Mouse (Mus musculus) intestine, postnatal 0 days (tissue): ENCODE measurements around the gene Tnnt3. TPM values are rescaled to one million over a fixed set of nuclear protein-coding genes. Genes with fewer than 3 reads are reported as not detected.

ENCODE experiments used
- ATAC-seq: fragments of 200-750 bp; cut with Nextera tagmentation; 2 replicates; pipeline ENCODE4 v1.8.0; 2017; ENCODE audit warnings: mild to moderate bottlenecking, moderate TSS enrichment, moderate library complexity
- H3K27ac ChIP-seq: fragments of 300-500 bp; sonication (generic); 2 replicates; pipeline ENCODE4 v1.5.1; 2014; ENCODE audit warnings: mild to moderate bottlenecking, low read depth, low read length, moderate library complexity
- H3K27me3 ChIP-seq: fragments of 300-500 bp; sonication (generic); replicated peaks from 2 replicates; pipeline ENCODE4 v1.6.1; 2014; ENCODE audit warnings: low read length, mixed read lengths; ENCODE audit not compliant: control insufficient read depth, insufficient read depth
- H3K36me3 ChIP-seq: fragments of 300-500 bp; sonication (generic); 2 replicates; pipeline ENCODE4 v1.6.1; 2014; ENCODE audit warnings: mild to moderate bottlenecking, moderate library complexity; ENCODE audit not compliant: control insufficient read depth, insufficient read depth
- H3K4me1 ChIP-seq: fragments of 300-500 bp; sonication (generic); replicated peaks from 2 replicates; pipeline ENCODE4 v1.6.1; 2014; ENCODE audit warnings: antibody characterized with exemption, low read length, mixed read lengths; ENCODE audit not compliant: control insufficient read depth, insufficient read depth
- H3K4me2 ChIP-seq: fragments of 300-500 bp; sonication (generic); replicated peaks from 2 replicates; pipeline ENCODE4 v1.6.1; 2014; ENCODE audit warnings: low read depth, mild to moderate bottlenecking, moderate library complexity
- H3K4me3 ChIP-seq: fragments of 300-500 bp; sonication (generic); 2 replicates; pipeline ENCODE4 v1.5.1; 2014; ENCODE audit warnings: low read depth, low read length
- H3K9ac ChIP-seq: fragments of 300-500 bp; sonication (generic); 2 replicates; pipeline ENCODE4 v1.6.1; 2014; ENCODE audit warnings: mild to moderate bottlenecking, low read depth, low read length
- H3K9me3 ChIP-seq: fragments of 300-500 bp; sonication (generic); 2 replicates; pipeline ENCODE4 v1.6.1; 2016; ENCODE audit warnings: mixed run types; ENCODE audit not compliant: control insufficient read depth
- CTCF ChIP-seq: sonication (generic); IDR thresholded peaks from 2 replicates; pipeline ENCODE4 v1.5.1; 2016; ENCODE audit warnings: low read depth, mild to moderate bottlenecking, control low read depth, antibody characterized with exemption, moderate library complexity
- WGBS: fragments of 180-500 bp; shearing (Covaris S2); extraction: QIAGEN DNeasy Blood & Tissue Kit; methylation state at CpG from one replicate; pipeline ENCODE4 v1.1.7; 2014; 5-methylcytosine and 5-hydroxymethylcytosine counted together
- polyA plus RNA-seq: library from polyadenylated mRNA; unstranded; fragments of >200 nt; fragmentation: Nextera tagmentation; extraction: Ambion mirVana; gene quantifications from 2 replicates; pipeline ENCODE4 v1.2.1, GENCODE M21; 2015

Tnnt3 gene
- polyA plus RNA-seq, 1 experiment from 2014 or later, result 3.0 TPM

DNA sequence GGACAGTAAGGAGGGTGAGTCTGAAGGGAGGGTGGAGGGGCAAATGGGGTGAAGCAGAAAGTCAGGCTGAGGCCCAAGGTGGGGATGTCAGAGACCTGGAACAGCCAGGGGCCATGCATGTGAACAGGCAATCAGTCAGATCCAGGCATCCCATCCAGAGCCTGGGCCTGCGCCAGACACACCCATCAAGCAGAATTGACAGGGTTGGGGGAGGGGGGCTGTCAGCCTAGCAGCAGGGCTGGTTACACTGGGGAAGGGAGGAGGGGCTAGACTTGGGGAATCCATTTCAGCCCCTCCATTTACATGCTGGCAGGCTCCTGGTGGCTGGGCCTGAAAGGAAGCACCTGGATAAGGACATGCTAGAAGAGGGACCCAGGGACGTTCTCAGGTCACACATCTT lies 7.3 kb downstream of the Tnnt3 start:
- Histone ChIP-seq H3K9ac (no peak overlapping the region), H3K9me3 (no peaks in the 10 kb centered on the region), H3K27ac (no peak overlapping the region), H3K4me1 (no peaks in the 10 kb centered on the region; the same call in 1 of the 2 replicates), H3K27me3 (no peaks in the 10 kb centered on the region), H3K4me2 (no peak overlapping the region), H3K36me3 (no peaks in the 10 kb centered on the region), H3K4me3 (no peak overlapping the region)
- 34% methylated on average over 2 of the region's 2 CpGs for WGBS
- no peak for ATAC-seq
- no peak for TF ChIP-seq CTCF

DNA sequence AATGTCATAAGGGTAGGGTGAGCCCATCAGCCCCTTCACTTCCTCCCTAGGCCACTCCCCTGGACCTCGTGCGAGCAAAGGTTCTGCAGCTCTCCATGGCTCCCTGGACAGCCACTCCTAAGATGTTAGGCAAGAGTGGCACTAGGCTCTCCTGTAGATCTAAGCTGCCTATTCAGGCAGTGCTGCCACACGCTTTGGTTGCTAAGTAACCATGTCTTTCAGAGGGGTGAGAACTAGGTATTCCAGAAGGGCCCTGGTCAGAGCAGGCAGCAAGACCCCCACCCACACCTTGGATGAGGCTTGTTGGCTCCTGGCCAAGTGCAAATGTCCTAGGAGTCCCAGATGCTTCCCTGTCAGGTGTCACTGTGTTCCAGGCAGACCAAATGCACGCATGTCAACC lies 7.9 kb downstream of the Tnnt3 start:
- Histone ChIP-seq H3K9ac (no peak overlapping the region), H3K9me3 (no peaks in the 10 kb centered on the region), H3K4me1 (no peaks in the 10 kb centered on the region; the same call in 1 of the 2 replicates), H3K27ac (no peak overlapping the region), H3K4me2 (no peak overlapping the region), H3K4me3 (no peak overlapping the region), H3K27me3 (no peaks in the 10 kb centered on the region), H3K36me3 (no peaks in the 10 kb centered on the region)
- ATAC-seq, result peak; percentile 62
- 27% methylated on average over 4 of the region's 4 CpGs for WGBS
- TF ChIP-seq CTCF, result no peak

DNA sequence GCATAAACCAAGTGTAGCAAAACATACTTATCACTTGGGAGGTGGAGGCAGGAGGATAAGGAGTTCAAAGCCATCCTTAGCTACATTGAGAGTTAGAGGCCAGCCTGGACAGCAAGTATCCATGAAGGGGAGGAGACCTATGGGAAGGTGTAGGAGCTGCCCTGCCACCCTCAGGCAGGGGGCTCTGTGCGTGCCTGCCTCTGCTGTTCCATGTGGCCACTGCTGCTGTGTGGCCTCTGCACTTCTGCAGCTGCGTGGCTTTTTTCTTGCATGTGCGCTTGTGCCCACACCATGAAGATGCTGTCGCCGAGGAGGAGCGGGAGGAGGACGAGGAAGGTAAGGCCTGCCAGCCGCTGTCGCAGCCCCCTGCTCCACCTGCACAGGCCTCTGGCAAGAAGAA lies 8.8 kb downstream of the Tnnt3 start:
- H3K36me3 ChIP-seq, result no peaks in the 10 kb centered on the region
- no peak overlapping the region for H3K4me2 ChIP-seq
- TF ChIP-seq CTCF, result no peak
- ATAC-seq, result no peak
- H3K4me1 ChIP-seq, result no peaks in the 10 kb centered on the region; the same call in 1 of the 2 replicates
- no peak overlapping the region for H3K9ac ChIP-seq
- no peak overlapping the region for H3K4me3 ChIP-seq
- no peak overlapping the region for H3K27ac ChIP-seq
- no peaks in the 10 kb centered on the region for H3K9me3 ChIP-seq
- no peaks in the 10 kb centered on the region for H3K27me3 ChIP-seq
- WGBS, result 94% methylated on average over 9 of the region's 9 CpGs

DNA sequence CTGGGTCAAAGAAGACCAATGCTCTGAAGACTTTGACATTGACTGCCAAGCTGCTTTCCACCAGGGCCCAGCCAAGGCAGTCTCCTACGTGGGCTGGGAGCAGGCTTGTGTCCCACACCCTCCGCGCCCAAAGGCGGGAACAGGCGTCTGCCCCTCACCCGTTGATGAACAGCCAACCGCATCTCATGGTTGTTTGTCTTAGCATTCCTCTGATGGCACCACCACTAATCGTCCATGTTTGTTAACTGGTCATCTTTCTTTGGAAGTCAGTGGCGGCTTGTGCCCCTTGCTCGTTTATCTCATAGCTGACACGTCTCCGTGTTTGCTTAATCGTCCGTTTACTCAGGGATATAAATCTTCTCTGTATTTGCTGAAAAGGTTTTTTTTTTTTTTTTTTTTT lies 10.9 kb downstream of the Tnnt3 start:
- Histone ChIP-seq H3K36me3 (no peaks in the 10 kb centered on the region), H3K4me2 (no peak overlapping the region), H3K9me3 (no peaks in the 10 kb centered on the region), H3K4me3 (no peak overlapping the region), H3K9ac (no peak overlapping the region), H3K27ac (0 out of 2 replicates have a peak overlapping the region, but pooled peaks have one; percentile 28), H3K4me1 (no peaks in the 10 kb centered on the region; the same call in 1 of the 2 replicates), H3K27me3 (no peaks in the 10 kb centered on the region)
- no peak for TF ChIP-seq CTCF
- no peak for ATAC-seq
- 28% methylated on average over 14 of the region's 14 CpGs for WGBS

DNA sequence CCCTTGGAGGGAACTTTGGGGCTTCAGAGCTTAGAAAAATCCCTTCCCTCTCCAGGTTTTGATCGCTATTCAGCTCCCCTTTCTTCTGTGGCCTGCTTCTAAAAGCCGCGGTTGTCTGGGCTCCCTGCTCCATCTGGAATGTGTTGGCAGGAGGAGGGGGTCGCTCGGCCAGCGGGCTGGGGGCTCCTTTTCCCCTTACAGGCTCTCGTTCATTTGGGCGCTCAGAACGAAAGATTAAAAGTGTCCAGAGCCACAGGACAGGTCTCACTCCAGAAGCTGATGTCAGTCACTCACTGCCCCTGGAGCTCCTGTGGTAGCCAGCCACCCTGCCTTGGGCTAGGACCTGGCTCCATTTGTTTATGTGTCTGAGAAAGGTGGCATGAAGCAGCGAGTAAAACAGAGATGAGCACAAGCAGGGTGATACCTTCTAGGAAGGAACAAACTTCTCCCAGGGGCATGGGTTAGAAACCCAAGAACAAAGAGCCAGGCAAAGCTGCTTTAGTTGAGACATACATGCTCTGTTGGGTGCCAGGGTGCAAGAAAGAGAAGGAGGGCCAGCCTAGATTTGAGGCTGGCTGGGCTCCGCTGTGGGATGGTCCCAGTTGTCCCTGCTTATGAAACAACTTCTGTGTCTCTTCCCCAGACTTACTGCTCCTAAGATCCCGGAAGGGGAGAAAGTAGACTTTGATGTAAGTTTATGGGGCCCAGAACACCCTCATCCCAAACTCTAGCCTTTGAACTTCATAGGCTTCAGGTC lies 11.6 kb downstream of the Tnnt3 start:
- Histone ChIP-seq H3K27ac (no peak overlapping the region), H3K9ac (no peak overlapping the region), H3K4me2 (no peak overlapping the region), H3K27me3 (no peaks in the 10 kb centered on the region), H3K4me1 (no peaks in the 10 kb centered on the region; the same call in 1 of the 2 replicates), H3K4me3 (no peak overlapping the region), H3K9me3 (no peaks in the 10 kb centered on the region), H3K36me3 (no peaks in the 10 kb centered on the region)
- ATAC-seq, result no peak
- no peak for TF ChIP-seq CTCF
- WGBS, result 42% methylated on average over 12 of the region's 12 CpGs

DNA sequence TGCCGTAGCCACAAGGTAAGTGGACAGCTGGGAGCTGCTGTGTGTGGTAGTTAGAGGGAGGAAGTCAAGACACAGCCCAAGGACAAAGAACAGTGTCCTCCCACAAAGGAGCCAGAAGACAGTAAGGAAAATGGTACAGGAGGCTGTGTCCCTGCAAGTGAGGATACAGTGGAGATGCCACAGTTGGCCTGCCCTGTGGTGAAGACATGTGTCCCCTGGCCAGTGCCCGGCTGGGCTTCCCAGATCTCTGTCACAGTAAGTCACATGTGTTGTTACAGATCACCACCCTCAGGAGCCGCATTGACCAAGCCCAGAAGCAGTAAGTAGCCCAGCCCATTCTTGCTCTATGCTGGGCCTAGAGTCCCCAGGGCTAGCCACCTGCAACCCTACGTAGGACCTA lies 15.4 kb downstream of the Tnnt3 start:
- no peak overlapping the region for H3K4me2 ChIP-seq
- 84% methylated on average over 4 of the region's 4 CpGs for WGBS
- H3K4me1 ChIP-seq, result no peaks in the 10 kb centered on the region
- no peak overlapping the region for H3K27ac ChIP-seq
- TF ChIP-seq CTCF, result no peak
- H3K4me3 ChIP-seq, result no peak overlapping the region
- H3K9me3 ChIP-seq, result no peaks in the 10 kb centered on the region
- H3K9ac ChIP-seq, result no peak overlapping the region
- H3K36me3 ChIP-seq, result no peaks in the 10 kb centered on the region
- ATAC-seq, result no peak
- no peaks in the 10 kb centered on the region for H3K27me3 ChIP-seq
